Mouse (Mus musculus) bone marrow macrophage, adult 2 months (primary cell): ENCODE measurements around the gene Npffr2.

ENCODE experiments used
- CTCF ChIP-seq: IDR thresholded peaks from 2 replicates; pipeline ENCODE4 v1.5.1; 2012; ENCODE audit warnings: low read depth, mild to moderate bottlenecking, low read length, moderate library complexity
- POLR2A ChIP-seq: IDR thresholded peaks from 2 replicates; pipeline ENCODE4 v1.6.1; 2012; ENCODE audit warnings: mild to moderate bottlenecking, low read depth, low read length, borderline replicate concordance

DNA sequence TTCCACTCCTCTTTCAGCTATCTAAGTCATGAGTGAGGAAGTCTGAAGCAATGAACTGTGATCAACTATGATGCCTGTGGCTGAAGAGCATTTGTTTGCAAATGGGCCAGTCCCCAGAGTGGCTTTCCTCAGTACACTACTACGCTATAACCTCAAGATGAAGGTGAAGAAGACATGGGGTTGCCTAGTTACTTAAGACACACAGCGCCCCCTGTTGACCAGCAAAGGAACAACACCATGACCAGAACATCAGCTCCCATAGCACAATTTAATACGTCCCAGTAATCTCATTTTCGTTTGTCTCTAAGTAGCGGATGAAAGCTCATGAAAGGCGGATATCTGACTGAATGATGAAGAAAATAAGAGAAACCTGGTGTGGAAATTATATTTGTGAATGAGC, 27.0 kb upstream of the Npffr2 start:
- TF ChIP-seq POLR2A (no peak), CTCF (no peak)
